Mouse (Mus musculus) forebrain, embryonic 12.5 days (tissue): ENCODE results near the gene Syce1l. TPM values are rescaled to one million over a fixed set of nuclear protein-coding genes. Genes with fewer than 3 reads are reported as not detected.

Experiments
- ATAC-seq: fragments of 200-750 bp; cut with Nextera tagmentation; 2 replicates; pipeline ENCODE4 v1.8.0; 2017; ENCODE audit warnings: moderate TSS enrichment; ENCODE audit not compliant: low FRiP score
- H3K27ac ChIP-seq: fragments of 300-500 bp; sonication (generic); 2 replicates; pipeline ENCODE4 v1.5.1; 2016; ENCODE audit warnings: mild to moderate bottlenecking
- H3K27me3 ChIP-seq: fragments of 300-500 bp; sonication (generic); 2 replicates; pipeline ENCODE4 v1.6.1; 2016; ENCODE audit warnings: mild to moderate bottlenecking
- H3K36me3 ChIP-seq: fragments of 300-500 bp; sonication (generic); replicated peaks from 2 replicates; pipeline ENCODE4 v1.6.1; 2016; ENCODE audit warnings: mild to moderate bottlenecking
- H3K4me1 ChIP-seq: fragments of 300-500 bp; sonication (generic); 2 replicates; pipeline ENCODE4 v1.6.1; 2016
- H3K4me2 ChIP-seq: fragments of 300-500 bp; sonication (generic); 2 replicates; pipeline ENCODE4 v1.6.1; 2016; ENCODE audit warnings: mild to moderate bottlenecking, moderate library complexity
- H3K4me3 ChIP-seq: fragments of 300-500 bp; sonication (generic); replicated peaks from 2 replicates; pipeline ENCODE4 v1.5.1; 2016; ENCODE audit warnings: mild to moderate bottlenecking
- H3K9ac ChIP-seq: fragments of 300-500 bp; sonication (generic); 2 replicates; pipeline ENCODE4 v1.6.1; 2016; ENCODE audit warnings: mild to moderate bottlenecking
- H3K9me3 ChIP-seq: fragments of 300-500 bp; sonication (generic); 2 replicates; pipeline ENCODE4 v1.6.1; 2016
- WGBS: fragments of 180-500 bp; shearing (Covaris S2); methylation state at CpG from one replicate; pipeline ENCODE4 v1.1.7; 2016; 5-methylcytosine and 5-hydroxymethylcytosine counted together
- polyA plus RNA-seq: library from polyadenylated mRNA; unstranded; fragments of >200 nt; fragmentation: Nextera tagmentation; extraction: Ambion mirVana; gene quantifications from 2 replicates; pipeline ENCODE4 v1.2.1, GENCODE M21; 2016

Syce1l gene
- polyA plus RNA-seq, 1 experiment from 2014 or later: not detected

- Histone ChIP-seq H3K4me2 (no peak overlapping the region), H3K9me3 (no peaks in the 10 kb centered on the region), H3K4me3 (no peak overlapping the region), H3K4me1 (no peaks in the 10 kb centered on the region), H3K9ac (no peak overlapping the region), H3K27ac (no peak overlapping the region), H3K27me3 (no peaks in the 10 kb centered on the region), H3K36me3 (no peaks in the 10 kb centered on the region)
- 97% methylated on average over 5 of the region's 5 CpGs for WGBS
- no peak for ATAC-seq
Measured at GRCm38 (mm10) chr8:113656154-113656553, 13.1 kb downstream of the Syce1l start.

GRCm38 (mm10) chr8:113656681-113657298, 13.8 kb downstream of the Syce1l start:
- no peak overlapping the region for H3K4me3 ChIP-seq
- no peak overlapping the region for H3K4me2 ChIP-seq
- H3K27ac ChIP-seq: no peak overlapping the region
- no peaks in the 10 kb centered on the region for H3K4me1 ChIP-seq
- no peaks in the 10 kb centered on the region for H3K36me3 ChIP-seq
- H3K9ac ChIP-seq: no peak overlapping the region
- no peaks in the 10 kb centered on the region for H3K27me3 ChIP-seq
- ATAC-seq: no peak
- 84% methylated on average over 11 of the region's 11 CpGs for WGBS
- no peaks in the 10 kb centered on the region for H3K9me3 ChIP-seq

- no peak overlapping the region for H3K4me2 ChIP-seq
- no peak overlapping the region for H3K9ac ChIP-seq
- 95% methylated on average over 1 of the region's 1 CpGs for WGBS
- H3K4me3 ChIP-seq: no peak overlapping the region
- no peaks in the 10 kb centered on the region for H3K36me3 ChIP-seq
- no peaks in the 10 kb centered on the region for H3K27me3 ChIP-seq
- H3K27ac ChIP-seq: no peak overlapping the region
- no peak for ATAC-seq
- H3K4me1 ChIP-seq: peaks cover 3% of the 10 kb centered on the region; the same call in 1 of the 2 replicates
- H3K9me3 ChIP-seq: no peaks in the 10 kb centered on the region
Measured at GRCm38 (mm10) chr8:113660128-113660527, 17.1 kb downstream of the Syce1l start.

GRCm38 (mm10) chr8:113664544-113664943, 21.5 kb downstream of the Syce1l start:
- H3K9me3 ChIP-seq: no peaks in the 10 kb centered on the region
- H3K9ac ChIP-seq: no peak overlapping the region
- H3K27me3 ChIP-seq: no peaks in the 10 kb centered on the region; the same call in 1 of the 2 replicates
- no peaks in the 10 kb centered on the region for H3K36me3 ChIP-seq
- no peak overlapping the region for H3K4me3 ChIP-seq
- ATAC-seq: peak; percentile 76
- H3K27ac ChIP-seq: no peak overlapping the region
- 7% methylated on average over 2 of the region's 2 CpGs for WGBS
- peaks cover 9% of the 10 kb centered on the region for H3K4me1 ChIP-seq
- H3K4me2 ChIP-seq: no peak overlapping the region

- Histone ChIP-seq H3K9me3 (no peaks in the 10 kb centered on the region), H3K4me2 (no peak overlapping the region), H3K4me3 (no peak overlapping the region), H3K4me1 (peaks cover 9% of the 10 kb centered on the region), H3K9ac (no peak overlapping the region), H3K27ac (no peak overlapping the region), H3K27me3 (no peaks in the 10 kb centered on the region; the same call in 1 of the 2 replicates), H3K36me3 (no peaks in the 10 kb centered on the region)
- no peak for ATAC-seq
- 49% methylated on average over 4 of the region's 4 CpGs for WGBS
Measured at GRCm38 (mm10) chr8:113665036-113665435, 22.0 kb downstream of the Syce1l start.

- Histone ChIP-seq H3K9me3 (no peaks in the 10 kb centered on the region), H3K36me3 (no peaks in the 10 kb centered on the region), H3K4me2 (no peak overlapping the region), H3K4me1 (peaks cover 9% of the 10 kb centered on the region), H3K27ac (peak overlapping the region; percentile 69), H3K4me3 (no peak overlapping the region), H3K27me3 (no peaks in the 10 kb centered on the region; the same call in 1 of the 2 replicates), H3K9ac (no peak overlapping the region)
- ATAC-seq: 0 out of 2 replicates have a peak, but pooled peaks have one; percentile 16
- WGBS: 66% methylated on average over 8 of the region's 8 CpGs
Measured at GRCm38 (mm10) chr8:113665951-113666350, 22.9 kb downstream of the Syce1l start.

- Histone ChIP-seq H3K9me3 (no peaks in the 10 kb centered on the region), H3K27me3 (no peaks in the 10 kb centered on the region; the same call in 1 of the 2 replicates), H3K9ac (no peak overlapping the region), H3K4me3 (no peak overlapping the region), H3K27ac (peak overlapping the region; percentile 69), H3K4me2 (no peak overlapping the region), H3K36me3 (no peaks in the 10 kb centered on the region), H3K4me1 (peaks cover 9% of the 10 kb centered on the region)
- ATAC-seq: peak; percentile 70
- 37% methylated on average over 16 of the region's 16 CpGs for WGBS
Measured at GRCm38 (mm10) chr8:113666714-113667432, 23.9 kb downstream of the Syce1l start.

- Histone ChIP-seq H3K36me3 (no peaks in the 10 kb centered on the region), H3K4me2 (no peak overlapping the region), H3K4me1 (peaks cover 15% of the 10 kb centered on the region), H3K27ac (no peak overlapping the region), H3K9me3 (no peaks in the 10 kb centered on the region), H3K4me3 (no peak overlapping the region), H3K9ac (no peak overlapping the region), H3K27me3 (no peaks in the 10 kb centered on the region; the same call in 1 of the 2 replicates)
- WGBS: 90% methylated on average over 10 of the region's 10 CpGs
- no peak for ATAC-seq
Measured at GRCm38 (mm10) chr8:113669924-113670323, 26.9 kb downstream of the Syce1l start.

GRCm38 (mm10) chr8:113672599-113673255, 29.7 kb downstream of the Syce1l start:
- Histone ChIP-seq H3K9ac (no peak overlapping the region), H3K4me3 (no peak overlapping the region), H3K4me1 (peaks cover 8% of the 10 kb centered on the region; the same call in 1 of the 2 replicates), H3K27me3 (no peaks in the 10 kb centered on the region), H3K4me2 (no peak overlapping the region), H3K36me3 (no peaks in the 10 kb centered on the region), H3K27ac (no peak overlapping the region), H3K9me3 (no peaks in the 10 kb centered on the region)
- 65% methylated on average over 11 of the region's 11 CpGs for WGBS
- peak; percentile 53; the same call in 1 of the 2 replicates for ATAC-seq

GRCm38 (mm10) chr8:113673300-113673699, 30.3 kb downstream of the Syce1l start:
- Histone ChIP-seq H3K27ac (no peak overlapping the region), H3K9me3 (no peaks in the 10 kb centered on the region), H3K36me3 (no peaks in the 10 kb centered on the region), H3K4me3 (no peak overlapping the region), H3K4me2 (no peak overlapping the region), H3K27me3 (no peaks in the 10 kb centered on the region), H3K9ac (no peak overlapping the region), H3K4me1 (peaks cover 8% of the 10 kb centered on the region; the same call in 1 of the 2 replicates)
- 16% methylated on average over 3 of the region's 3 CpGs for WGBS
- ATAC-seq: no peak

- Histone ChIP-seq H3K4me2 (no peak overlapping the region), H3K27ac (no peak overlapping the region), H3K27me3 (no peaks in the 10 kb centered on the region), H3K9ac (no peak overlapping the region), H3K4me3 (no peak overlapping the region), H3K4me1 (peaks cover 8% of the 10 kb centered on the region; the same call in 1 of the 2 replicates), H3K9me3 (no peaks in the 10 kb centered on the region), H3K36me3 (no peaks in the 10 kb centered on the region)
- 93% methylated on average over 3 of the region's 3 CpGs for WGBS
- no peak for ATAC-seq
Measured at GRCm38 (mm10) chr8:113674611-113675010, 31.6 kb downstream of the Syce1l start.

GRCm38 (mm10) chr8:113675281-113675680, 32.3 kb downstream of the Syce1l start:
- Histone ChIP-seq H3K4me3 (no peak overlapping the region), H3K4me1 (peaks cover 8% of the 10 kb centered on the region; the same call in 1 of the 2 replicates), H3K27ac (no peak overlapping the region), H3K36me3 (no peaks in the 10 kb centered on the region), H3K4me2 (no peak overlapping the region), H3K9ac (no peak overlapping the region), H3K27me3 (no peaks in the 10 kb centered on the region), H3K9me3 (no peaks in the 10 kb centered on the region)
- 81% methylated on average over 2 of the region's 2 CpGs for WGBS
- ATAC-seq: no peak
